Mouse (Mus musculus) MN1 (cell line): ENCODE data around the gene Tbc1d10b.
"Not testable (repeated sequence)": the region's sequence is repeated elsewhere in the genome, so short reads cannot be mapped to it uniquely, and the experiment has no call there.

ENCODE experiments used
- DNase-seq: peaks from one replicate; pipeline ENCODE4 v3.0.0-alpha.2; 2016; ENCODE audit warnings: low spot score

Gene Tbc1d10b

DNA sequence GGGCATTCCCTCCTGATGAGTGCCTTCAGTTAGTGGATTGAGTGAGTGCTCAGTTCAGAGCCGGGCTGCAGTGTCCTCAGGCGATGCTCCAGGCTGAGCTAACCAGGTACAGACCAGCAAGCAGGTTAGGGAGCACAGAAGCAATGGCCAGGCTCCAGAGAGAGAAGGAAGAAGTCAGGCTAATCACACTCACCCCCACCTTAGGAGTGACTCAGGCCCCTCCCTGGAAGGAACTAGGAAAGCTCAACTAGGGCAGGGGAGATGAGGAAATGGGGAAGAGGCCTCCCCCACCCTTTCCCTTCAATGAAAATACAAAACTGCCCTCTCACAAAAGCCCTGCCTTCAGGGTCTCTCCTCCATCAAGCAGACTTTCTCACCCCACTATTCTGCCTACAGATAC, 1.7 kb downstream of the Tbc1d10b start:
- DNase-seq: no peak

GRCm38 (mm10) chr7:127196484-127196883, 11.8 kb downstream of the Tbc1d10b start:
- DNase-seq: no peak

DNA sequence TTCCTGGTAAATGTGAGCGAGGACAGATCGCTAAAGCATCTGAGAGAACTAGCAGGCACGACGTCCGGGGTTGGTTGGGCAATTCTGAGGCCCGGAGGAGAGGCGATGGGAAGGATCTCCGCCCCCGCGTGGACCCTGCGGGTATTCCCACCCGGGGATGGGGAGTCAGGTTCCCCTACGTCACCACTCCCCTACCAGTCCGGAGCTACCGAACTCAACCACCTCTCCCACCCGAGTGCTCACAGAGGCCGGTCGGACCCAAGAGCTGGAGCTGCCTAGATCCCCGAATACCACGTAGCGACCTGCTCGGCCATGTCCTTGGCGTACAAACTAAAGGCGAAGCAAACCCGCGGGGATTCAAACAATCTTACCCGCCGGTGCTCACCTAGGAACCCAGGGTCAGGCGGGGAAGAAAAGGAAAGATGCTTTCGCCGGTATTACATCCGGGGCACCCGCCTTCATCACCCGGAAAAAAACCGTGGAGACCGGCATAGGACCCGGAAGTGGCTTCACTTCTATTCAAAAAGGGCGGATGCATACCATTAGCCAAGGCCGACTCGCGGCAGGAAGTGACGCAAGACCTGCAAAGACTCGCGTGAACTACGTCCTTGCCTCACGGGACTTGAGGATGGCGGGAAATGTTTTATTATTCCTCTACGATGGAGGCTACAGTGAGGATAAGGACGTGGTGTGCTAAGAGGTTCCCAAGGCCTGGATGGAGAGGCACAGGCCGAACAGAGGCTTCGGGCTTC, 12.5 kb downstream of the Tbc1d10b start, which contains the start of gene Cd2bp2:
Cd2bp2 (minus strand) TSS at position 507 of the 752 bp plus-strand sequence.
- peak; percentile 98 for DNase-seq

DNA sequence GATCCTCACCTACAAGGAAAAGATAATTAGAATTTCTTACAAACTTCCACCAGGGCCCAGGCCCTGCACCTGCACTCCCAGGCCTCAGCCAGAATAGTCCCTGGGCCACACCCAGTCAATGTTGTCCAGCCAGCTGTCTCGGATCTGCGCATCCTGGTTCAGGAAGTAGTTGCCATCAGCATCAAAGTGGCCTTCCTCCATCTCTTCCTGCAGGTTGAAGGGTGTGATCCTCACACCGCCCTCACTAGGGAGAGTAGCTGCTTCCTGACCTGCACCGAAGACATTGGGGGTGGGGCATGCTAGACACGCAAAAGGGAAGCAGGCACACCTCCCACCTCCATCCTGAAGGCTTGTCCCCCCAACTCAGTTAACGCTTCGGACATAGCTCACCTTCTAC, 13.6 kb downstream of the Tbc1d10b start:
- no peak for DNase-seq

GRCm38 (mm10) chr7:127194011-127194632, 14.1 kb downstream of the Tbc1d10b start:
- DNase-seq: no peak

- DNase-seq: no peak
Measured at GRCm38 (mm10) chr7:127192989-127193388, 15.3 kb downstream of the Tbc1d10b start.

- DNase-seq: no peak
Measured at GRCm38 (mm10) chr7:127190672-127191071, 17.6 kb downstream of the Tbc1d10b start.

DNA sequence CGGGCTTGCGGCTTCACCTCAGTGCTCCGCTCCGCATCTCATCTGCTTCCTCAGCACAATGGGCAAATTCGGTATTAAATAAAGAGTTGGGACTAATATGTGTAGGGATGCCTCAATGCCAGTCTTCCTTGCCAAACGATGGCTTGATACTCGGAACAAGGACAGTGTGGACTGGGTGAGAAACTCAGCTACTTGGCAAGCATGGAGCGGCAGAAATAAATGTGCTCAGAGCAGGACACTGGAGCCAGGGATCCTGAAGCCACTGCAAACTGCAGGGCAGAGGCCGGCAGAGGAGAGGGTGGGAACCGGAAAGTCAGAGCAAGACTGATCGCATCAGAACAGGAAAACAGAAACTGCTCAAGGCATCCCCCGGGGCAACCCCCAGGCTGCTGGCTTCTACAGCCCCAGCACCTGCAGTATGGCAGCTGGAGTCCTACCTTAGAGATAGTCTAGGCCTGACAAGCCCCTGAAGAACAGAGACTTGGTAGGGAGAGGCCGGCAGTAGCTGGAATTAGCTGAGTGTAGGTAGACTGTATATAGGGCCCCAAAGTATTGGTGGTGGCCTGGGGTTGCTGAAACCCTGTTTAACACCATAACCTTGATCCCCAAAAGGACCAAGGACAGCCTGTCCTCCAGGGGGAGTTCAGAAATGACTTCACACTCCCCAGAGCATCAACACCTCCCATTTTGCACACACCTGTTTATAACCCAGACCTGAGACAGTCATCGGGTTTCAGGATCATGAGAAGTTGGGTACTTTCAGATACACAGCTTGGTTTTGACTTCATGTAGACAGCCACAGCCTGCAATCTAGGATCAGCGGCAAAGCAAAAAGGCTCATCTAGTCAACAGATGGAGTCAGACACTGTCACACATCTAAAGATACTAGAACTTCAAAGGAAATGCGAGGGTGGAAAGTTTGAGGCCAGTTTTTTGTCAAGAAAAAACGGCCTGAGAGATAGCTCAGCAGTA, 19.7 kb downstream of the Tbc1d10b start:
- no peak for DNase-seq

- DNase-seq: no peak
Measured at GRCm38 (mm10) chr7:127187351-127187750, 20.9 kb downstream of the Tbc1d10b start.

DNA sequence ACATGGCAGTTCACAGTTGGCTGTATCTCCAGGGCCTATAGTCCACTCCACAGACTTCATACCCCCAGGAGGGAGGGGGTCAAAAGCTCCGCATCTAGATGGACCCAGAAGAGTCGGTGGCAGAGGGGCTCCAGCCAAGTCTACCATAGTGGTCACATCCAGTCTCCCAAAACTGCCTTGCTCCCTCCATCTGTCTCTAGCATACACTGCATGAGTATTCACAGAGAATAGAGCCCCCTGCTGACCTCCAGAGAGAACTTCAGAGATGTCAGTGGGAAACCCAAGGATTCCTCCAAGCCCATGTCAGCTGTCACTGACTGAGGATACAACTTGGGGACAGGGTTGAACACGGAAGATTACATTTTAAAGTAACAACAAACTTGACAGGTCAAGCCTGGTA, 22.7 kb downstream of the Tbc1d10b start:
- DNase-seq: peak; percentile 59

- no peak for DNase-seq
Measured at GRCm38 (mm10) chr7:127184720-127185119, 23.5 kb downstream of the Tbc1d10b start.

DNA sequence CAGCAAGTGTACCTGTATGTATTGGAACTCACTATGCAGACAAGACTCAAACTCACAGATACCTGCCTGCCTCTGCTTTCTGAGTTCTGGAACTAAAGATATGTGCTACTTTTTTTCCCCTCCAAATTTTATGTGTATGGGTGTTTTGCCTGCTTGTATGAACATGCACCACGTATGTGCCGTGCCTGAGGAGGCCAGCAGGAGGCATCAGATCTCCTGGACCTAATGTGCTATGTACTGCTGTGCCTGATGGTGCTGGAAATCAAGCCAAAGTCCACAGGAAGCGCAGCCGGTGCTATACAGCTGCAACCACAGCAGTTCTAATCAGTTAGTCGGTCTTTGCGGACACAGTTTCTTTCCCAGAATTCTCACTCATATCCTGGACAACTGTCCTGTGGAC, 24.4 kb downstream of the Tbc1d10b start:
- no peak for DNase-seq

DNA sequence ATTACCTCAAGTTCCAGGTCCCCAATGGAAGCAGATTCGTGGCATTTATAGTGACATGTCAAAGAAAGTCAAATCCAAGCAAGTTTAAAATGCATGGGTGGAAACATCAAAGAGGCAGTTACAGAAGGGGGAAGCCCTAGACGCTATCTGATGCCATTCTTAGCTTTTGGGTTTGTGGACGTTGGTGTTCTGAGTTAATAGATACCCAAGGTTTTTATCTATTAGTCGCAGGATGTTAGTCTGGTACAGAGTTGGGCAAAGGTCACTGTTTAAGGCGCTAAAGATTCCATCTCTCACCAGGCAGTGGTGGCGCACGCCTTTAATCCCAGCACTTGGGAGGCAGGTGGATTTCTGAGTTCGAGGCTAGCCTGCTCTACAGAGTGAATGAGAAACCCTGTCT, 24.9 kb downstream of the Tbc1d10b start:
- DNase-seq: no peak

- DNase-seq: not testable (repeated sequence)
Measured at GRCm38 (mm10) chr7:127181724-127182123, 26.5 kb downstream of the Tbc1d10b start.

DNA sequence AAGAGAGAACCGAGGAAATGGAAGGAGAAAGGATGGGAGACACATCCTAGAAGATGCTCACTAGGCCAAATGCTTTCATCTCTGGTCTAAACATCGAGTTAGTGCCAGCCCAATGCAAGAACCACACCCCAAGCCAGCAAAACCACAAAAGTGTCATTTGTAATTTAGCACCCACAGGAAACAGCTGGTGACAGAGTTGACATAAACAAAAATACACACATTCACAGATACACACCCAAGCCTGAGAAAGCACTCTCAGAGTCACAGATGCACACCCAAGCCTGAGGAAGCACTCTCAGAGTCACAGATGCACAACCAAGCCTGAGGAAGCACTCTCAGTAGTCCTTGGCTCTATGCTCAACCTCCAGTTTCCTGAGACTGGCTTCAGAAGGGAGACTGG, 27.5 kb downstream of the Tbc1d10b start:
- no peak for DNase-seq

GRCm38 (mm10) chr7:127176937-127177336, 31.3 kb downstream of the Tbc1d10b start:
- no peak for DNase-seq

DNA sequence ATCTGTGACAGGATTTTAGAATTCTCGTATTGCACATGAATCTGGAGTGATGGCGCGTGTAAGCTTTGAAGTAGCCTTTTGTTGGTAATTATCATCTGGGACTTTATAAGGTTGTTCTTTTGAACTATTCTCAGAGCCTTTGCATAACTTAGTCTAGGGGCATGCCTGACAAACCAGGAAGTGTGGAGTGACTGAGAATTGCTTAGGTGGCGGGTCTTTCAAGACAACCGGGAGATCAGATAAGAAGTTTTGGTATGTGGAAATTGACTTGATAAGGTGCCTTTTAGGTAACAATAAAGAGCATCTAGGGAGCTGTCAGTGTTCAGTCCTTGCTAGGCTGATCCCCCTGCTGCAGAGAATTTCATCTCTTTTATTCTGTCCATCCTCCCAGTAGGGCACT, 41.8 kb downstream of the Tbc1d10b start:
- DNase-seq: no peak

DNA sequence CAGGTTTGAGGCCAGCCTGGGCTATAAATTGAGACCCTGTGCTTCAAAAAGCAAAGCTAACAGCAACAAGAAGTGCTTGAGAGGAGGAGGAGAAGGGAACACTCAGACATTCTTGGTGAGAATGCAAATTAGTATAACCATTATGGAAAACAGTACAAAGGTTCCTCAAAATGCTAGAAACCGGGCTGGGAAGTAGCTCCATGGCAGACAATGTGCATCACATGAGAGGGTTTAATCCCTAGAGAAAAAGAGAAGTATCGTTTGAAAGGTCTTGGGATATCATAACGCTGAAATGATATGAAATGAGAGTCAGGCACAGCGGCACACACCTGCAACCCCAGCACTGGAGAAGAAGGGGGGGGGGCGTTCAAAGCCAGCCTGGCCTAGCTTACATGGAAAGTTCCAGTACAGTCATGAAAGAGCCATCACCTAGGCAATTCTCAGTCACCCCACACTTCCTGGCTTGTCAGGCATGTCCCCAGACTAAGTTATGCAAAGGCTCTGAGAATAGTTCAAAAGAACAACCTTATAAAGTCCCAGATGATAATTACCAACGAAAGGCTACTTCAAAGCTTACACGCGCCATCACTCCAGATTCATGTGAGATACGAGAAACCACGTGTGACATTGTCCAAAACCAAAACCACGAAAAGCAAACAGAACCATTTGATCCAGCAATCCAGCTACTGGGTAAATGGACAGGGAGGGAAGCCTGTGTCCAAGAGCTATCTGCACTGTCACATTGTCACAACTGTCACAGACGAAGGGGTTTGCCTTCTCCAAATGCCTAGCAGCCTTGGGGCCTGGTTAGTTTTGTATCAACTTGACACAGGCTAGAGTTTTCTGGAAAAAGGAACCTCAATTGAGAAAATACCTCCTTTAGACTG, 42.4 kb downstream of the Tbc1d10b start:
- no peak for DNase-seq

DNA sequence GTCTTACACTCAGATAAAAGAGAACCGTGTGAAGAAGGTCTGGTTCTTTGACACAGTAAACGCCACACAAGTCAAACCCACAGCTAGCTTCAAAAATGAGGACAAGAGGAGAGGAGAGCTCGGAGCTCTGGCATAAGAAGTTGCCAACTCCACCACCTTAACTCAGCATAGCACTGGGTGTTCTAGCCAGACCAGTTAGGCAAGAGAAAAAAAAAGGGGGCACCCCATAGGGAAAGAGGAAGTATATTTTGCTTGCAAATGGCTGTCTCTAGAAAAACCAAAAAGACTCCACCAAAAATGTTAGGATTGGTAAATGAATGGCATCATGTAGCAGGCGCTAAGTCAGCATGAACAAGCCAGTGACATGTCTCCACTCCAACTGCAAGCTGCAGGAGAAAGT, 44.3 kb downstream of the Tbc1d10b start:
- DNase-seq: no peak

- no peak for DNase-seq
Measured at GRCm38 (mm10) chr7:127162546-127162945, 45.7 kb downstream of the Tbc1d10b start.

DNA sequence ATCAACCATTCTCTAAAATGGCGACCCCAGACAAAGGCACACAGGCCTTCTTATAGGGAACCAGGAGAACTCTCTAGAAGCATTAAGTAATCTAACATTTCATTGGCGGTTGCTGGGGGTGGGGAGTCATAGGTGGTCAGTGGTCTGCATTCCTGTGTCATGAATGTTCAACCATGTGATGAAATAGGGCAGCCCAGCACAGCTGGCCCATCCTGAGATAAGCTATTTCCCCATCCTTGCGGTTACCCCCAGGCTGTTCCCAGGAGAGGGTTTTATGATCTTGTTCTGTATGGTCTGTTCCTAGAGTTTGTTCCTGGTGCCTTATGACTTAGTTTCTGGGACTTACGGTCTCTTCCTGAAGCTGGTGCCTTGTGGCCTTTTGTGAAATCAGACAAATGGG, 50.7 kb downstream of the Tbc1d10b start:
- DNase-seq: no peak
